Mouse (Mus musculus): ENCODE measurements at regions not wholly inside any gene's neighbourhood (a gene's known extent, or its start where the extent isn't known, plus 50 kb on each side); places are given as distances from the start of the nearest gene placed in this dataset.

DNA sequence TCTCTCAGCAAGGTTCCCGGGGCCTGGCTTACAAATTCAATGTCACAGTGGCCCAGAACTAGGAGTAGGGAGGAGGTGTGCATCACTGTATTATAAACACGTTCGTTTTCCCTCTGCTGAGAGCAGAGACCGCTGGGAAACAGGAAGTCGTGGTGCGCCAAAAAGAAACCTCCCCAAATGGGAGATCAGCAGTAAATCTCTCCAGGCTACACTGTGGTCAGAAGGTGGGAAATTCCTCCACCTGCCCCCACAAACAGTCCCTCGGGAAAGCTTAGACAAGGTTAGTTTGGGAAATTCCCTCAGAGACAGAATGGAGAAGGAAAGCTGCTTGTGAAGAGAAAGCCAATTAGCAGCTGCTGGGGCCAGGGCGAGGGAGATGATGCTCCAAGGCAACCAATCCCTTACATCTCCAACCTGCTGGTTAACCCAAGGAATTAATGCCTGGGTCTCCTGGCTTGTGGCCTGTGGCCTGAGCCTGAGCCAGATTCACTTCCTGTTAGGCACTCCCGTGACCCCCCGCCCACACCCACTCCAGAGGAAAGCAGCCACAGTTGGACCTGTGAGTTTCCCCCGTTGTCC, 57.2 kb upstream of the Peli1 start:
- DNase-seq (ENCODE audit: low spot score in 2 of 2) = no peak

DNA sequence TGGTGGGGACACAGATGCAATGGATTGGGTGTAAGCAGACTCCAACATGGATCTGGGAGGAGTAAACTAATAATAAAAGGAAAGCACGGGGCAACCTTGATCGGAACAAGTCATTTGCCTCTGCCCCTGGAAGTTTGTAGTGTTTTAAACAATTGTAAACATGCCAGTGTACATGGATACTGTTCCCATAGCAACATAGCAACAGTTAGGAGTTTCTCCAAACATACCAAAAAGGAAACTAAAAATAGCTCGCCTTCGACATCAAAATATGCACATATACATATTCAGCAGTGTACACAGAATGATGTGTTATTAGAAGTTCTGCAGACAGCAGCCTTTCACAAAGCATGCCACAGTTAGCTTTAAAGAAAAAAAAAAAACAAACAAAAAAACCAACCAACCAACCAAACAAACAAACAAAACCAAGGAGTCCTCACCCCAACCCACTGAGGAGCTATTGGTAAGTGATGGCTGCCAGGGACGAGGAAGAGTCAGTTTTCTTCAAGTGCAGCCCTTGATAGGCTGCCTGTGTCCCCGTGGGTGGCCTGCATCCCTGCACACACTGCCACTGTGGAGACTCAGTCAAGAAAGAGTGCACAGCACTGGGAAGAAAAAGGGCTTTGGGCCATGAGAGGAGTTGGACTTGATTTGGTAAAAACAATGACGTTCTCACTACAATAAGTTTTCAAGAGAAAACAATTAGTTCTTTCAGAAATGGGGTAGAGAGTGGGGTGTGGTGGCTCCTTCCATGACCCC, 54.8 kb upstream of the Peli1 start:
- DNase-seq (ENCODE audit: low spot score in 2 of 2) = no peak

- no peak for DNase-seq (ENCODE audit: low spot score in 2 of 2)
These were observed 53.7 kb upstream of the Peli1 start for GRCm38 (mm10) chr11:21037267-21037906.

- DNase-seq (ENCODE audit: low spot score in 2 of 2) = no peak
These were observed 49.9 kb upstream of the Peli1 start for GRCm38 (mm10) chr11:21041201-21041600.

Small RNA genes lying in the stretch of these regions (microRNA-seq; reads per million reads assigned to microRNA genes)
- 0 reads per million in 2 experiments for gene Gm23681

All from layer of hippocampus, postnatal 14 days (tissue).